Mouse (Mus musculus) C2C12 (cell line): Measurements from ENCODE around the gene Eif4g3. TPM values are rescaled to one million over a fixed set of nuclear protein-coding genes. Genes with fewer than 3 reads are reported as not detected.

ENCODE experiments used
- H3K27me3 ChIP-seq: one replicate; pipeline ENCODE4 v1.6.1; 2011; ENCODE audit not compliant: control insufficient read depth, insufficient read depth, insufficient read length
- H3K36me3 ChIP-seq: one replicate; pipeline ENCODE4 v1.6.1; 2011; ENCODE audit not compliant: control insufficient read depth, insufficient read depth
- H3K4me3 ChIP-seq: one replicate; pipeline ENCODE4 v1.5.1; 2011; ENCODE audit warnings: mild to moderate bottlenecking, control low read depth; ENCODE audit not compliant: poor library complexity, insufficient read depth, severe bottlenecking
- H3K79me2 ChIP-seq: one replicate; pipeline ENCODE4 v1.6.1; 2011; ENCODE audit not compliant: control insufficient read depth, insufficient read depth
- H3K79me3 ChIP-seq: one replicate; pipeline ENCODE4 v1.6.1; 2011; ENCODE audit warnings: low read depth, control low read depth
- H3ac ChIP-seq: one replicate; pipeline ENCODE3; 2011; ENCODE audit warnings: low read depth; ENCODE audit not compliant: control insufficient read depth, insufficient read length
- CEBPB ChIP-seq: IDR thresholded peaks from one replicate; pipeline ENCODE4 v1.6.1; 2011; ENCODE audit warnings: low read depth, mild to moderate bottlenecking, control low read depth, moderate library complexity
- CTCF ChIP-seq: IDR thresholded peaks from one replicate; pipeline ENCODE4 v1.5.1; 2011; ENCODE audit not compliant: control insufficient read depth, insufficient read depth, insufficient read length
- FOSL1 ChIP-seq: IDR thresholded peaks from one replicate; pipeline ENCODE4 v1.8.0; 2011; ENCODE audit warnings: mild to moderate bottlenecking, low read length; ENCODE audit not compliant: poor library complexity, insufficient read depth, severe bottlenecking
- MAX ChIP-seq: IDR thresholded peaks from one replicate; pipeline ENCODE4 v1.6.1; 2011; ENCODE audit warnings: mild to moderate bottlenecking, control low read depth
- MYOD1 ChIP-seq: IDR thresholded peaks from one replicate; pipeline ENCODE4 v1.6.1; 2011; ENCODE audit warnings: low read depth; ENCODE audit not compliant: control insufficient read depth, insufficient read length
- MYOG ChIP-seq: IDR thresholded peaks from one replicate; pipeline ENCODE4 v1.6.1; 2011; ENCODE audit not compliant: control insufficient read depth, insufficient read length; ENCODE audit errors: extremely low read depth
- USF1 ChIP-seq: IDR thresholded peaks from one replicate; pipeline ENCODE4 v1.6.1; 2011; ENCODE audit warnings: low read depth, mild to moderate bottlenecking, control low read depth, moderate library complexity
- polyA plus RNA-seq: library from polyadenylated mRNA; unstranded; fragments of >200 nt; fragmentation: generic; extraction: Trizol; gene quantifications from one replicate; pipeline ENCODE4 v1.2.1, GENCODE M21; 2012; ENCODE audit warnings: missing spikeins

Gene Eif4g3
- polyA plus RNA-seq, 1 experiment: 24.3 TPM

- TF ChIP-seq CTCF (no peak), USF1 (no peak), MYOD1 (no peak), MAX (no peak), MYOG (no peak)
- Histone ChIP-seq H3K79me3 (peaks cover 36% of the 10 kb centered on the region), H3K79me2 (peaks cover 78% of the 10 kb centered on the region), H3K27me3 (no peaks in the 10 kb centered on the region), H3K4me3 (no peak overlapping the region), H3ac (no peak overlapping the region), H3K36me3 (peaks cover 10% of the 10 kb centered on the region)
Observed at GRCm38 (mm10) chr4:138022761-138023160, 29.9 kb downstream of the Eif4g3 start.

- Histone ChIP-seq H3K79me2 (peaks cover 70% of the 10 kb centered on the region), H3K36me3 (peaks cover 10% of the 10 kb centered on the region), H3ac (no peak overlapping the region), H3K4me3 (no peak overlapping the region), H3K79me3 (peaks cover 33% of the 10 kb centered on the region), H3K27me3 (no peaks in the 10 kb centered on the region)
- TF ChIP-seq MAX (no peak), MYOD1 (no peak)
Observed at GRCm38 (mm10) chr4:138023403-138024100, 30.7 kb downstream of the Eif4g3 start.

DNA sequence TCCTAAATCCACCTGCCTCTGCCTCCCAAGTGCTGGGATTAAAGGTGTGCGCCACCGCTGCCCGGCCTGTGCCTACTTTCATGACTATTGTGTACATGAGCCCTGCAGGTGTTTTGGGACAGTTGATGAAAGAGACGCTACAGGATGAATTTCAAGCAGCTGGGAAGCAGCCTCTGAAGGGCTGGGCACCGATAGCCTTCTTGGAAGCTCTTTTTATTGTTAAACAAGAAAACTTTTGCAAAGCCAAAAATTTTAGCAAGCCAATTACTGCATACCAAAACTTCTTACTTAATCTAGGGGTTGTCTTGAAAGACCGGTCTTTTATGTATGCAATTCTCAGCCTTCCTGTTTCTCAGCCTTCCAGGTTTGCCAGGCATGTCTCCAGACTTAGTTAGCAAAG lies 36.3 kb downstream of the Eif4g3 start:
- Histone ChIP-seq H3K79me3 (peaks cover 14% of the 10 kb centered on the region), H3K4me3 (no peak overlapping the region), H3K79me2 (peaks cover 57% of the 10 kb centered on the region), H3K36me3 (peaks cover 9% of the 10 kb centered on the region), H3ac (no peak overlapping the region), H3K27me3 (no peaks in the 10 kb centered on the region)
- no peak for TF ChIP-seq MYOG
- no peak for TF ChIP-seq USF1
- TF ChIP-seq MYOD1: no peak
- no peak for TF ChIP-seq MAX
- no peak for TF ChIP-seq CEBPB
- no peak for TF ChIP-seq CTCF

DNA sequence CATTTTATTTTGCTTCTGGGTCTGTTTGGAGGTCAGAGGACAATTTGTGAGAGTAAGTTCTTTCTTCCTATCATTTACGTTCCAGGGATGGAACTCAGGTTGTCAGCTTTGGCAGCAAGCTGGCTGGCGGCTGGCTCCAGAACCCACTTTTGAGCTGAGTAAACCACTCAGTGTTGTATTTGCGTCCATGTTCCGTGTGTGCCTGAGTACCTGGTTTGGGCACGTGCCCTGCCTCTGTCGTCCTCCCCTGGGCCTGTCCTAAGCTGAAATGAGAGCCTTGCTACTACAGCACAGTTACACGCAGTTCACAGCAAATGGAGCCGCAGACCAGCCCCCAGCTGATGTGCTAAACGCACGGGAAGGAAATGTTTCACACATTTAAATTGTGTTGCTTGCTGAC lies 39.0 kb downstream of the Eif4g3 start:
- H3K27me3 ChIP-seq: no peaks in the 10 kb centered on the region
- TF ChIP-seq MYOD1 (no peak), MYOG (no peak), FOSL1 (no peak), CTCF (no peak), MAX (no peak), CEBPB (no peak), USF1 (no peak)
- H3K79me3 ChIP-seq: peaks cover 10% of the 10 kb centered on the region
- H3K79me2 ChIP-seq: peaks cover 55% of the 10 kb centered on the region
- H3K4me3 ChIP-seq: no peak overlapping the region
- peaks cover 5% of the 10 kb centered on the region for H3K36me3 ChIP-seq
- H3ac ChIP-seq: no peak overlapping the region

DNA sequence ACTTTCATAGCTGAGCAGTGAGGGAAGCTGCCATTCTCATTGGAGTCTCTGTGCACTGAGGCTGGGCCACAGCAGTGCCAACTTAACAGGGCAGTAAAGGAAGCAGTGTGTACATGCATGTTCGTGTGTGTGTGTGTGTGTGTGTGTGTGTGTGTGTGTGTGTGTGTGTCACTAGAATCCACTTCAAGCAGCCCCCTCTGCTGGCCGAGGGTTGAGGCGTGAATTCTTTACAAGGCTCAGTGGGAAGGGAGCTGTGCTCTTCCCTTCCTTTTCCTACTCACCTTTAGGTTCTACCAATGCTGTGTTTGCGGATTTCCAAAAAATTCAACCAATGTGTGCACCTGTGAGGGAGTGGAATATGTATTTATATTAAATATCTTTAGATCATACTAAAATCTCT lies 41.0 kb downstream of the Eif4g3 start:
- TF ChIP-seq MYOG: no peak
- TF ChIP-seq FOSL1: no peak
- TF ChIP-seq CTCF: no peak
- no peak for TF ChIP-seq MAX
- TF ChIP-seq MYOD1: no peak
- TF ChIP-seq USF1: no peak
- no peak for TF ChIP-seq CEBPB
- Histone ChIP-seq H3K4me3 (no peak overlapping the region), H3K79me2 (peaks cover 71% of the 10 kb centered on the region), H3K36me3 (peaks cover 5% of the 10 kb centered on the region), H3K27me3 (no peaks in the 10 kb centered on the region), H3K79me3 (peaks cover 15% of the 10 kb centered on the region), H3ac (no peak overlapping the region)

GRCm38 (mm10) chr4:138035435-138036120 lies 42.8 kb downstream of the Eif4g3 start:
- no peak for TF ChIP-seq MAX
- no peak for TF ChIP-seq MYOD1
- no peak for TF ChIP-seq FOSL1
- TF ChIP-seq MYOG: no peak
- no peak for TF ChIP-seq CEBPB
- no peaks in the 10 kb centered on the region for H3K27me3 ChIP-seq
- H3K36me3 ChIP-seq: peaks cover 3% of the 10 kb centered on the region

More at GRCm38 (mm10) chr4:138035435-138036120, 42.8 kb downstream of the Eif4g3 start:
- Histone ChIP-seq H3K79me3 (peaks cover 21% of the 10 kb centered on the region), H3K79me2 (peaks cover 87% of the 10 kb centered on the region), H3ac (no peak overlapping the region), H3K4me3 (no peak overlapping the region)
